Mouse (Mus musculus): ENCODE measurements at regions not wholly inside any gene's neighbourhood (a gene's known extent, or its start where the extent isn't known, plus 50 kb on each side); places are given as distances from the start of the nearest gene placed in this dataset.

DNA sequence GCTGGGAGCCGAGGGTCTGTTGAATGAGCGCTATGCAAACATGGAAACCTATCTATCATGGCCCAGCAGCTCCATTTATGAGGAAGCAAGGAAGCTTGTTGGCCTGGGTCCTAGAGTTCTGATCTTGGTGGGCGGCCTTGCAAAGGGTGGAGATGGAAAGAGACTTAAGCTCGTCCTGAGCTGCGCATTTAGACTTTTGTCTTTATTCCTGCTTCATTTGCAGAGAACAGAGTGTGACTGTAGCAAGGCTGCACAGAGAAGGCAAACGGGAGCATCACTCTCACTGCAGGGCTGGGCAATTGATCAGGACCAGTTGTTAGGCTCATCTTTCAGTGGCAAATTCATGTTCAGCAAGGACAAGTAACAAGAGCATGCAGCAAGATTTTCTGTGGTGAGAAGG lies 177.2 kb downstream of the Plod2 start:
- TF ChIP-seq CTCF (IDR thresholded peaks at IDR 0.05; ENCODE audit: extremely low read depth, insufficient read length, insufficient replicate concordance, low read depth, low read length) (no peak), POLR2A (IDR thresholded peaks at IDR 0.05; ENCODE audit: low read depth, low read length) (no peak)

Measured in small intestine, adult 2 months (tissue).